Mouse (Mus musculus): ENCODE measurements at regions not wholly inside any gene's neighbourhood (a gene's known extent, or its start where the extent isn't known, plus 50 kb on each side); places are given as distances from the start of the nearest gene placed in this dataset.

DNA sequence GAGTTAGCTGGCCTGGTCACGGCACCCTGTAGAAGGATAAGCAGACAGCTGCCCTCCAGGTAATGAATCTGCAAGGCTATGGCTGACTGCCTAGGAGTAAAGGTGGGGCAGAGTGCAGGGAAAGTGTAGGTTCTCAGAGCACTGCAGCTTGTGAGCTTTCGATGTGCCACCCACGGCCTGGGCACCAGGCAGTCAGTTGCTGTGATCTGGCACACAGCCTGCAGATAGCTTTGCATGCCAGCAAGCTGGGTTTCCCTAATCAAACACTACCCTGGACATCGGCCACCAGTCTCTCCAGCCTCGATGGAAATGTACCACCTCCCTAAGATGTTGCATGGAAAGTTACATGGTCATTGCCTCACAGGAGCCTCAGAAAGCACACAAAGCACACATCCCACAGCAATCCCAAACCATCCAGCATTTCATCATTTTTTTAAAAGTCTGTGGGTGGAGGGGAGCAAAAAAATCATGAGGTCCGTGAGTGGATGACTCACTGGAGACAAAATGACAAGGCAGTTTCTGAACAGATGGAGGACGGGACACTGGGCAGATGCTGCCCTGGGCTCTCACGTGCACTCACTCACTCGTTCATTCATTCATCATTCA lies 112.7 kb downstream of the Ets2 start:
- Histone ChIP-seq H3K4me1 (ENCODE audit: control insufficient read depth, insufficient read depth, low read length) (no peaks in the 10 kb centered on the region), H3K4me3 (ENCODE audit: insufficient read depth, low read depth, low read length) (no peak overlapping the region), H3K27ac (ENCODE audit: insufficient read depth, low read depth, low read length) (peak overlapping the region; percentile 4; the same call in 1 of the 2 replicates), H3K36me3 (ENCODE audit: control insufficient read depth, insufficient read depth, low read length) (no peaks in the 10 kb centered on the region), H3K27me3 (replicated peaks; ENCODE audit: control insufficient read depth, insufficient read depth, low read length) (no peaks in the 10 kb centered on the region)
- WGBS: 43% methylated on average over 9 of the region's 9 CpGs
- TF ChIP-seq CTCF (conservative IDR thresholded peaks at IDR 0.05; ENCODE audit: insufficient read depth, insufficient read length, low read depth, low read length) (no peak), POLR2A (IDR thresholded peaks at IDR 0.05; ENCODE audit: low read depth, low read length) (no peak)
- DNase-seq: peak; percentile 46

DNA sequence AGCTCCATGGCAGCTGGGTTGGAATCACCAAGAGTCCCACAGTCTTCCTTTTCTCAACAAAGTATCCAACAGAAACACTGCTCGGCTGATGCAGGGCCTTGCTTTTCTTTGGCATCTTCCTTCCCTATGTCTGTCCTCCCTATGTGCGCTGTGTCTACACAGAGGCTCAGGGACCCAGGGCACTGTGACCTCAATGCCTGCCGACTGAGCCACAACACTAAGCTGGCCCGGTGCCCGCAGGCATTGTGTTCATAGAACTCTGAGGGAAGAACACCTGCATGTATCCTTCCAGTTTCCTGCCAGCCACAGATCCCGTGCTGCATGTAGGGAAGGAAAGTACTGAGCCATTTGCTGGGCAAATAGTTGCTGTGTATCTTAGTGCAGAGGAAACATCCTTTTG lies 109.2 kb downstream of the Ets2 start:
- H3K27me3 ChIP-seq (replicated peaks; ENCODE audit: control insufficient read depth, insufficient read depth, low read length): 0 out of 2 replicates have a peak, but pooled peaks cover 1% of the 10 kb centered on the region
- peak; percentile 71 for DNase-seq
- no peak overlapping the region for H3K4me3 ChIP-seq (ENCODE audit: insufficient read depth, low read depth, low read length)
- H3K36me3 ChIP-seq (ENCODE audit: control insufficient read depth, insufficient read depth, low read length): no peaks in the 10 kb centered on the region
- TF ChIP-seq POLR2A (IDR thresholded peaks at IDR 0.05; ENCODE audit: low read depth, low read length): no peak
- no peak for TF ChIP-seq CTCF (conservative IDR thresholded peaks at IDR 0.05; ENCODE audit: insufficient read depth, insufficient read length, low read depth, low read length)
- 50% methylated on average over 6 of the region's 6 CpGs for WGBS
- H3K27ac ChIP-seq (ENCODE audit: insufficient read depth, low read depth, low read length): no peak overlapping the region
- H3K4me1 ChIP-seq (ENCODE audit: control insufficient read depth, insufficient read depth, low read length): no peaks in the 10 kb centered on the region

DNA sequence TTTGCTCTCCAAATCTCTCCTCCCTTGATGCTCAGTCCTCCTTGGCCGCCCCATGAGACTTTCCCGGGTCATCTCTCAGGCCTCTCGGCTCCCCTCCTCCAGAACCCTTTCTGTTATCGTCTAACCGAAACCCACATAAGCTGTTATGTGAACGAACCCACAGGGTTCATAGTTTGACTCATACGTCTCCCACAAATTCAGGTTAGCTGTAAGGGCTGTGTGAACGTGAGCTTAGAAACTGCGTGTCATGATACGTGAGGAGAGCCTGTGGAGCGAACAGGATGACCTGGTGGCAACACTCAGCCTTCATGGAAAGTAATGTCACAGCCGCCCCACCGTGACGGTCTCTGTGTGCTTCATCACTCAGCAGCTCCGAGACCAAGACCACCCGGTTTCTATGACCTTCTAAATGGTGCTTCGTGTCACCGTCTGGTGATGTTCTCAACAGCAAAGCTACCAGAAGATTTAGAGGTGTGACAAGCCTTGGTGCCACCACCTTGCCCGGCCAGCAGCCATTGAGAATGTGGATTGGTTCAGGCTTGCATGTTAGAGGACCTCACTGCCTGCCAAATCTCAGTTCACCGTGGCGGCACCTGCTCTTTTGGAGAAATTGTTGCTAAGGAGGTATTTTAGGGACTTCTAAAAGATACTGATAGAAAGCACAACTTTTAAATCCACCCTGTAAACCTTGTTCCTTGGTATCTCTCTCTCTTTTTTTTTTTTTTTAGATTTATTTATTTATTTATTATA lies 107.4 kb downstream of the Ets2 start:
- WGBS: 62% methylated on average over 21 of the region's 21 CpGs
- DNase-seq: no peak
- Histone ChIP-seq H3K27ac (ENCODE audit: insufficient read depth, low read depth, low read length) (no peak overlapping the region), H3K27me3 (replicated peaks; ENCODE audit: control insufficient read depth, insufficient read depth, low read length) (0 out of 2 replicates have a peak, but pooled peaks cover 1% of the 10 kb centered on the region), H3K36me3 (ENCODE audit: control insufficient read depth, insufficient read depth, low read length) (no peaks in the 10 kb centered on the region), H3K4me1 (ENCODE audit: control insufficient read depth, insufficient read depth, low read length) (no peaks in the 10 kb centered on the region), H3K4me3 (ENCODE audit: insufficient read depth, low read depth, low read length) (no peak overlapping the region)
- TF ChIP-seq CTCF (conservative IDR thresholded peaks at IDR 0.05; ENCODE audit: insufficient read depth, insufficient read length, low read depth, low read length) (no peak), POLR2A (IDR thresholded peaks at IDR 0.05; ENCODE audit: low read depth, low read length) (no peak)

- H3K4me1 ChIP-seq (ENCODE audit: control insufficient read depth, insufficient read depth, low read length): no peaks in the 10 kb centered on the region
- H3K27ac ChIP-seq (ENCODE audit: insufficient read depth, low read depth, low read length): no peak overlapping the region
- H3K27me3 ChIP-seq (replicated peaks; ENCODE audit: control insufficient read depth, insufficient read depth, low read length): 0 out of 2 replicates have a peak, but pooled peaks cover 1% of the 10 kb centered on the region
- H3K36me3 ChIP-seq (ENCODE audit: control insufficient read depth, insufficient read depth, low read length): no peaks in the 10 kb centered on the region
- WGBS: 84% methylated on average over 5 of the region's 5 CpGs
- no peak overlapping the region for H3K4me3 ChIP-seq (ENCODE audit: insufficient read depth, low read depth, low read length)
- DNase-seq: no peak
- no peak for TF ChIP-seq CTCF (conservative IDR thresholded peaks at IDR 0.05; ENCODE audit: insufficient read depth, insufficient read length, low read depth, low read length)
- no peak for TF ChIP-seq POLR2A (IDR thresholded peaks at IDR 0.05; ENCODE audit: low read depth, low read length)
Observed at GRCm38 (mm10) chr16:95806510-95806909, 104.6 kb downstream of the Ets2 start.

DNA sequence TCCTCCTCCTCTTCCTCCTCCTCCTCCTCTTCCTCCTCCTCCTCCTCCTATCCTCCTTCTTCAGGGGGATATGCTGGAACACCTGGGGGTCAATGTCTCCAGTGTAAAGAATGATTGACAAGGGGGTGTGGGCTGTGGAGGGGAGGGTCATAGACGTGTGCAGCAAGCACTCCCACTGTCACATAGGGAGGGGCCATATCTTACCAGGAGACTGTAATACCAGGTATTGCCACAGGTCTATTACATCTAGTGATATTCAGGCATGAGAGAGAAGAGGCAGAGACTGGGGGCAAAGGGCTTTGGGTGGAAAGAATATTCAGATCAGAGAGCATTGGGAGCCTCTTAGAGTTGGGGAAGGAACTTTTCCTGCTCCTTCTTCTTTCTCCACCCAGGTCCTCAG lies 102.3 kb downstream of the Ets2 start:
- 10% methylated on average over 1 of the region's 1 CpGs for WGBS
- Histone ChIP-seq H3K27me3 (replicated peaks; ENCODE audit: control insufficient read depth, insufficient read depth, low read length) (0 out of 2 replicates have a peak, but pooled peaks cover 1% of the 10 kb centered on the region), H3K4me1 (ENCODE audit: control insufficient read depth, insufficient read depth, low read length) (no peaks in the 10 kb centered on the region), H3K36me3 (ENCODE audit: control insufficient read depth, insufficient read depth, low read length) (no peaks in the 10 kb centered on the region), H3K4me3 (ENCODE audit: insufficient read depth, low read depth, low read length) (no peak overlapping the region), H3K27ac (ENCODE audit: insufficient read depth, low read depth, low read length) (no peak overlapping the region)
- TF ChIP-seq POLR2A (IDR thresholded peaks at IDR 0.05; ENCODE audit: low read depth, low read length) (no peak), CTCF (conservative IDR thresholded peaks at IDR 0.05; ENCODE audit: insufficient read depth, insufficient read length, low read depth, low read length) (no peak)
- DNase-seq: no peak

DNA sequence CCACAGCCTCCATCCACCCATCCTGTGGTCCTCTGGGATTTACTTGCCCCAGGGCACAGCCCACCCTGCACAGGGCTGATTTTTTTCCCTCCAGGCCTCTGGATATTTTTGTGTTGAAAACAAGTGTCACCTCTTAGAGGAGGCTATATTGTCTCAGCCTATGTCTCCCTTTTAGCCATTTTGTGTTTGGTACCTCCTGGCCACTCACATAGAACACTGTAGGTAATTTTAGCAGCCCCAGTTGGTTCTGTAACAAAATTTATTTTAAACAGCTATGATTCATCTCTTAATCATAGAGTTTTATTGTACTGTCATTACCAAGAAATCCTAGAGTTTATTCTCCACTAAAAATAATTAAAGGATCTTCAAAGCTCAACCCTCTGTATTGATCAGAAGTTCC lies 100.8 kb downstream of the Ets2 start:
- Histone ChIP-seq H3K27ac (ENCODE audit: insufficient read depth, low read depth, low read length) (no peak overlapping the region), H3K4me3 (ENCODE audit: insufficient read depth, low read depth, low read length) (no peak overlapping the region), H3K4me1 (ENCODE audit: control insufficient read depth, insufficient read depth, low read length) (no peaks in the 10 kb centered on the region), H3K27me3 (replicated peaks; ENCODE audit: control insufficient read depth, insufficient read depth, low read length) (no peaks in the 10 kb centered on the region), H3K36me3 (ENCODE audit: control insufficient read depth, insufficient read depth, low read length) (no peaks in the 10 kb centered on the region)
- no peak for DNase-seq
- TF ChIP-seq POLR2A (IDR thresholded peaks at IDR 0.05; ENCODE audit: low read depth, low read length) (no peak), CTCF (conservative IDR thresholded peaks at IDR 0.05; ENCODE audit: insufficient read depth, insufficient read length, low read depth, low read length) (no peak)

DNA sequence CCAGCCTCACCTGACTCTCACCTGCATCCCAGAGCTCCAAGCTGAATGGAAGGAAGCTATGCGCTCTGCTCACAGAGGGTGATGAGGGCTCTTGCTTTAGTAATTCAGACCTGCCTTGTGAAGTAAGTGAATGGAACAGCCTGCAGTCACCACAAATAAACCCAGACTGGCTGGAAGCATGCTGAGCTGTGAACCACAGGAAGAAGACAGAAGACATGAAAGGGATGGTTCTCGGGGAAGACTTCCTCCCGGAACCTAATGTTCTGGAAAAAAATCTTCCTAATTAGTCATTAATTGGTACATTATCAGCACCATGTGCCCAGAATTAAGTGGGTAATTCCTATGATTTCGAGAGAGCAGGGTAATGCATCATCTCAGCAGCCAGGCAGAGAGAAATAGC lies 100.3 kb downstream of the Ets2 start:
- DNase-seq: no peak
- Histone ChIP-seq H3K36me3 (ENCODE audit: control insufficient read depth, insufficient read depth, low read length) (no peaks in the 10 kb centered on the region), H3K4me3 (ENCODE audit: insufficient read depth, low read depth, low read length) (no peak overlapping the region), H3K4me1 (ENCODE audit: control insufficient read depth, insufficient read depth, low read length) (no peaks in the 10 kb centered on the region), H3K27me3 (replicated peaks; ENCODE audit: control insufficient read depth, insufficient read depth, low read length) (no peaks in the 10 kb centered on the region), H3K27ac (ENCODE audit: insufficient read depth, low read depth, low read length) (no peak overlapping the region)
- 53% methylated on average over 4 of the region's 4 CpGs for WGBS
- TF ChIP-seq POLR2A (IDR thresholded peaks at IDR 0.05; ENCODE audit: low read depth, low read length) (no peak), CTCF (conservative IDR thresholded peaks at IDR 0.05; ENCODE audit: insufficient read depth, insufficient read length, low read depth, low read length) (no peak)

Data from kidney, adult 2 months (tissue).